Mouse (Mus musculus) layer of hippocampus, postnatal 25 days (tissue): ENCODE data around the gene Espn. TPM values are rescaled to one million over a fixed set of nuclear protein-coding genes. Genes with fewer than 3 reads are reported as not detected.

ENCODE experiments used
- DNase-seq, 2 experiments: peaks; one replicate each; pipeline ENCODE4 v3.0.0; 2022; ENCODE audit warnings: mixed read lengths in 2 of 2, low spot score in 1 of 2; ENCODE audit errors: extremely low spot score in 1 of 2
- total RNA-seq, 2 experiments: library from RNA; stranded (reverse); gene quantifications; 2 replicates each; pipeline ENCODE4 v1.2.3; 2021

Gene Espn
- total RNA-seq, 2 experiments from 2014 or later: 1.3 to 1.4 TPM

DNA sequence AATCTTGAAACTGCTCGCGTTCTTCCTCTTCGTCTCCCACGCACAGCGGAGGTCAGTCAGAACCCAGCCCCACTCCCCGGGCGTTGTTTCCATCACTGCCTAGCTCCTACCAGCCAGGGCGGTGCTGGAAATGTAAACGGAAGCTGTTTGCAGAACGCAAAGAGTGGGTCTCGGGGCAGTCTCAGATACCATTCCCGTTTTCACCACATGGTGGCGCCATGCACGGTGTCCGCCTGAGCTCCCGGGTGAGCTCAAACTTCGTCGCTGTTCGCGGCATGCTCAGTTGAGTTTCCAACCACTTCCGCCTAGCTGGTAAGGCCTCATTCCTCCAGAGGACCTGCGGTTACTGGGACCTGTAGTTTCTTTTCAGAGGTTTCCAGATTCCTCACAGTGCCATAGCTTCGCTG lies 1.6 kb upstream of the Espn start:
- peak; percentile 71 to 92 for DNase-seq

DNA sequence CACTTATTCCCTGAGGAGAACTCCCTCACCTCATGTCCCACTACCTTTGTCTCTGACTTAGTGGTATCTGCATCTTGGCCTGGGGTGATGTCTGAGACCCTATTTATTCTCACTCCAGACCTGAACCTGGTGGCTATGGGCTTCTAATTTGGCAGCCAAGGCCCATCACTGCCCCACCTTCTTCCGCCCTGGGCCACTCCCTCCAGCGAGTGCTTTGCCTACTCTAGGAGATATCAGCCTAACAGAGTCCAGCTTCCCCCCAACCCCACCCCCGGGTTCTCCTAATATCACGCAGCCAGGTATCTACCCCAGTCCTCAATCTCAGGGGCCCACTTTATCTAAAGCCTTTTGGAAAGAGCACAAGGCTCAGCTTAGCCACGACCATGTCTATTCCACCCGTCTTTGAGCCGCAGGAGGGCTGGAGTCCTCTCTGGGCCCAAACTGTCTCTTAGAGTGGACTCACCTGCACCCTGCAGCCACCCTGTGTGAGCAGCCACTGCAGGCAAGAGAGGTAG lies 663 bp downstream of the Espn start:
- no peak for DNase-seq

GRCm38 (mm10) chr4:152150546-152150945 lies 1.6 kb downstream of the Espn start:
- DNase-seq: no peak

- DNase-seq: no peak
Observed at GRCm38 (mm10) chr4:152146033-152146827, 5.9 kb downstream of the Espn start.

DNA sequence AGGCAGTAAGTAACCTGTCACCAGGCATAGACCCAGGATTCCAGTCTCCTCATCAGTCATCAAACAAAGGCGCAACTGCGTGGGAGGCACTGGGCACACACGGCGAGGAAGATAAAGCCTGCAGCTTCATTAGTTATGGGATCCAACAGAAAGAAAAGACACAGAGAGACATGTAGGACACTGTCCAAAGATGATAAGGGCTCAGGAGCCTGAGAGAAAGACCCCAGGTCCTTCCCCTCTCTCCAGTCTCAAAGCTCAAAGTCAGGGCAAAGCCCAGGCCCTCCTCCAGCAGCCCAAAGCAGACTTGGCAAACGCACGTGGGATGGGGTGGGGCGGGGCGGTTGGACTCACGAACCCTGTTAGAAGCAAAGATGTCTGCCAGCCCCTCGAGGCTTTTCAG lies 6.7 kb downstream of the Espn start:
- no peak for DNase-seq

DNA sequence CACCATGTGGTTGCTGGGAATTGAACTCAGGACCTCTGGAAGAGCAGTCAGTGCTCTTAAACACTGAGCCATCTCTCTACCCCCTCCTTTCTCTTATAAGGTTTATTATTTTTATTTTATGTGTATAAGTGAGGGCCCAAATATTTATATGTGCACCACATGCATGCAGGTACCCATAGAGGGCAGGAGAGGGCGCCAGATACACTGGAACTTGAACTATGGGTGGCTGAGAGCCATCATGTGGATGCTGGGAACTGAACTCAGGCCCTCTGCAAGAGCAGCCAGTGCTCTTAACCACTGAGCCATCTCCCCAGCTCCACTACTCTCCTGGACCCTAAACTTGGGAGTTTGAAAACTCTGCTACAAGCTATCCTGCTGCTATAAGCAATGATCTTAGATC lies 8.5 kb downstream of the Espn start:
- no peak for DNase-seq

DNA sequence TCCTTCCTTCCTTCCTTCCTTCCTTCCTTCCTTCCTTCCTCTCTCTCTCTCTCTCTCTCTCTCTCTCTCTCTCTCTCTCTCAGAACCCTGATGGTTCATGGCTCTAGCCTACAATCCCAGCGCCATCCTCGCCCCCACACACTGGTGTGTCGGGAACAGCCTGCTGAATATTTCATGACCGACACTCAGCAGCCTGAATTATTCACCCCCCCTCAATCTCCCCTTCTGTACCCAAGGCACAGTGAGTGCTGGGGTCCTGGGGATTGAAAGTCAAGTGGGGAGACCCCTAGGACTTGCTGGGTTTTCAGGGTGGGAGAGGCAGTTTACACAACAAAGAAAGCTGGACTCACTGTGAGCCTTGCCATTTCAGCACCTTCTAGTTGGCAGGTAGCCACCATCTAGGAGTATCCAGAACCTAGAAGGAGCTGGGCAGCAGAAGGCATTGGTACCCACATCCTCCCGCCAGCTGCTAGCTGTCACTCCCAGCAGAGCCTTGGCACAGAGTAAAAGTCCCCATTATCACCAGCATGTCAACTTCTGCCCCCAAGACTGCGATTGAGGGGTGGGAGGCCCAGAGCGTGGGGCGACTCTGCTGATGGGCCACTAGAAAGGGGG lies 10.5 kb downstream of the Espn start:
- no peak for DNase-seq

GRCm38 (mm10) chr4:152140441-152140840 lies 11.7 kb downstream of the Espn start:
- no peak for DNase-seq

DNA sequence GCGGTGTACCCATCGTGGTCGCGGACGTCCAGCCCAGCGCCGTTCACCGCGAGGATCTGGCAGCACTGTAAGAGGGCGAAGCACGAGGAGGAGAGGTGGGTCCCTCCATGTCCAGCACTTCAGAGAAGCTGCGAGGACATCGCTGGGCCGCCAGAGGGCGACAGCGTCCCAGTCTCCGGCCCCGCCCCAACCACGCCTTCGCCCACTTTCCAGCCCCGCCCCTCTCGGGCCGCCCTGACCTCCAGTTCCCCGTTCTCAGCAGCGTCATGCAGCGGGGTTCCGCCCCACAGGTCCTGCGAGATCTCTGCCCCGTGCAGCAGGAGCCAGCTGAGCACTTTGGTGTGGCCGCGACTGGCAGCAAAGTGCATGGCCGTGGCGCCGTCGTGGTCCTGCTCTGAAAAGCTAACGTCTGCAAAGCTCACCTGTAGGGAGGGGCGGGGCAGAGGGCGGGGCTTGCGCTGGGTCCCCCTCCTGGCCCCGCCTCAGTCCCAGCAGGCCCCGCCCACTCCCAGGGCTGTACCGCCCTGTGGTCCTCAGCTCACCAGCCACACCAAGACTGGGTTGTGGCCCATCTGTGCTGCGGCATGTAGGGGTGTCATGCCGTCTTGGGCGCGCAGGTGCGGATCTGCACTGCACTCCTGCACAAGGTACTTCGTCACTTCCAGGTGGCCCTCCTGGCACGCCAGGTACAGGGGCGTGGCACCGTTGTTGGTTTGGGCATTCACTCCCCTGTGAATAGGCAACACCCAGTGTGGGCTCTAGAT lies 13.5 kb downstream of the Espn start:
- DNase-seq: peak; percentile 65 to 71

DNA sequence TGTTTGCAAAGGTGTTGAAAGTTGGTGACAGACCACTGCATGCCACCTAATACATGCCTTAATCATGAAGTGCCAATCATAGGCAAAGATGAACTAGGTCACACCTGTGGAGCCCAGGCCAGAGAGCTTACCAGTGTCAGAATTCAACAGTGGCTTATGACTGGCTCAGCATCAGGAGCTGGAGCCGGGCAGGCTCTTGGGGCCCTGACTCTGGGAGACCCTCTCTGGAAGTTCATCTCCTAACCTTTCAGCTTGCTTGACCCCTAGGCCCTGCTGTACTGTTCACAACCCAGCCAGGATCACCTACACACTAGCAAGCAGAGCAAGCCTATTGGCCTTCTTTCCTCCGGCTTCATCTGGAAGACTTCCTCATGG lies 15.3 kb downstream of the Espn start:
- no peak for DNase-seq

DNA sequence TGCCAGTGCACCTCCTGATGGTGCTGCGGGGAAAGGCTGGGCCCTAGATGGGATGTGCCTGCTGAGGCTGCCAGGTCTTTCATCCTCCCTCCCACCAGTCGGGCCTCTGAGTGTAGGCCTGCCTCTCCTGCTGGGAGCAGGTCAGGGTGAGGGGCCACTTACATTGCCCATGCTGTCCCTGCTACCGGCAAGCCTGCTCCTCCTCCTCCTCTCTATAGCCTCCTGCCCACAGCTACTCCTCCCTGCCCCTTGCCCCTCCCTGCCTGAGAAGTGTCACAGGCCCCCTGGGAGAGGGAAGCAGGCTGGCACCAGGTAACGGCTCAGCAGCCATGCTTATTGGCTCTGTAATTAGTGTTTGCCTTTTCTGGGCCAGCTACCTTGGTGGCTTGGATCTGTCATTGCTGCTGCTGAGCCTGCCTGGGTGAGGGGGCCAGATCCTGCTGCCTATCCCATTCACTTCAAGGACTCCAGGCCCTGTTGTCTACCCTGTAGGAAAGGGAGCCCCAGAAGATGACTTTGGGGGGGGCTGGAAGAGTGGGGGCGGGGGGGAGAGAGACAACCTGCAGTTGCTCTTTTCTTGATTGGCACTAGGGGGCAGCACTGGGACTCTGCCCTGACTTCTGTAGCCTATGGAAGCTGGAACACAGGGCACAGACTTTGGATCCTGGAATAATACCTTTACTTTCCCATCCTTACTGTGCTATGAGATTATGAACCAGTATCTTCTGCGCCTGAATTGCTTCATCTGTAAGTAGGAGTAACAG lies 15.9 kb downstream of the Espn start:
- no peak for DNase-seq

DNA sequence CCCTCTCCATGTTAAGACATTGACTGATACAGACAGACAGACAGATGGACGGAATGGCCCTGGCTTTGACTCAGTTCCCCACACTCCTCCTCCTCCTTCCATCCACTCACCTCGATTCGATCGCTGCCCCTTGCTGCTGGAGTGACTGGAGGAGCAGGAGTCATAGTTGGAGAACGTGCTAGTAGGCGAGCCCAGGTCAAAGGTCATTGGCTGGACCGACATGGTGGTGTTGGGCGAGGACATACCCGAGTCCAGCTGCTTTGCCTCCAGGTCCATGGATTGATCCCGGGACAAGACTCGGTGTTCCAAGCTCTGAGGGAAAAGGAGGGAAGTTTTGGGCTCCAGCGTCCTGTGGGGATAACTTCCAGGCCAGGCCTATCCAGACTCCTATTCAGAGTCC lies 16.8 kb downstream of the Espn start:
- DNase-seq: no peak

DNA sequence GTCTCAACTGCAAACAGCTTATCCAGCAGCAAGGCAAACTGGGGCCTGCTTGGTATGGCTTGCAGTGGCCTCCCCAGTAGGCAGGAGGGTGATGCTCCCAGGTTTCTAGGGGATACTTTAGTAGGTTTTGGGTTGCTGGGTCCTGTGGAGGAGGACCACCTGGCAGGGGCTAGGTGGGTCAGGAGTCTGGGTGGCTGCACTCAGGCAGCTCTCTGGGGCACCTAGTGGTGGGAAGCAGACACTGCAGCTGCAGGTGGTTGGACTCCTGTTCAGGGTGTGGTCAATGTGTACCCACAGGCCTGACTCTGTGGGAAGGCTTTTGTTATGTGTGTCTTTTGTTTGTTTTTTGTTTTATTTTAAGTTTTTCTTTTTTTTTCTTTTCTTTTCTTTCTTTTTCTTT lies 17.7 kb downstream of the Espn start:
- peak in 1 of 2 experiments; percentile 49 for DNase-seq

DNA sequence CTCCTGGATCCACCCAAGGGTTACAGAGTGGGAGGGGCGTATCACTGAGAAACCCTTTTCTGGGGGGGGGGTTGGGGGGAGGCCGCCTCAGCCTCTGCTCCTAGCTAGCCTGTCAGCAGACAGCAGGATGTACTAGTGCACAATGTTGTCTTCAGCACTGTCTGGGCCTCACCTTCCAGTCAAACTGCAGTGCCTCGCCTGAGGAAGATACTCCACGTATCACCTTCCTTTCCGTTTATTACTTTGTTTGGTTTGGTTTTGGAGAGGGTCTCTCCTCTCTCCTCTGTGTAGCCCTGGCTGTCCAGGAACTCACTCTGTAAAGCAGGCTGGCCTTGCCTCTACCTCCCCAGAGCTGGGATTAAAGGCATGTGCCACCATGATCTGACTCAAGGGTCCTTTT lies 19.0 kb downstream of the Espn start:
- DNase-seq: no peak

- DNase-seq: no peak
Observed at GRCm38 (mm10) chr4:152132772-152133169, 19.4 kb downstream of the Espn start.

- no peak for DNase-seq
Observed at GRCm38 (mm10) chr4:152131809-152132771, 20.1 kb downstream of the Espn start.

- peak in 1 of 2 experiments; percentile 48 for DNase-seq
Observed at GRCm38 (mm10) chr4:152130771-152131653, 21.2 kb downstream of the Espn start.

- DNase-seq: no peak
Observed at GRCm38 (mm10) chr4:152129395-152129930, 22.7 kb downstream of the Espn start.
